Mouse (Mus musculus): ENCODE measurements around the gene Cst8.
"Not testable (repeated sequence)": the region's sequence is repeated elsewhere in the genome, so short reads cannot be mapped to it uniquely, and the experiment has no call there.

Cst8 gene

GRCm38 (mm10) chr2:148798485-148798884 lies at the start of gene Cst8:
TSS of gene Cst8 (plus strand) at chr2:148798785.
- no peak for DNase-seq (ENCODE audit: low spot score)

- DNase-seq (ENCODE audit: low spot score) = no peak
Measured at GRCm38 (mm10) chr2:148750058-148750457, 48.5 kb upstream of the Cst8 start, which contains the start of gene Cstl1. TSS of gene Cstl1 (plus strand) at chr2:148750358.

GRCm38 (mm10) chr2:148751893-148752813 lies 46.4 kb upstream of the Cst8 start:
- DNase-seq (ENCODE audit: low spot score) = peak; percentile 52

GRCm38 (mm10) chr2:148754310-148754846 lies 44.2 kb upstream of the Cst8 start:
- DNase-seq (ENCODE audit: low spot score) = no peak

- DNase-seq (ENCODE audit: low spot score) = no peak
Measured at GRCm38 (mm10) chr2:148763648-148764388, 34.8 kb upstream of the Cst8 start.

GRCm38 (mm10) chr2:148771397-148771796 lies 27.2 kb upstream of the Cst8 start, which contains the start of gene Cst11:
TSS of gene Cst11 (minus strand) at chr2:148771497.
- not testable (repeated sequence) for DNase-seq (ENCODE audit: low spot score)

- DNase-seq (ENCODE audit: low spot score) = no peak
Measured at GRCm38 (mm10) chr2:148781709-148782108, 16.9 kb upstream of the Cst8 start, which contains the start of gene 8030411F24Rik. TSS of gene 8030411F24Rik (plus strand) at chr2:148782009.

- DNase-seq (ENCODE audit: low spot score) = no peak
Measured at GRCm38 (mm10) chr2:148789142-148789541, 9.4 kb upstream of the Cst8 start, which contains the start of gene Cst12. TSS of gene Cst12 (plus strand) at chr2:148789361.

GRCm38 (mm10) chr2:148801491-148801921 lies 2.9 kb downstream of the Cst8 start:
- DNase-seq (ENCODE audit: low spot score) = no peak

- DNase-seq (ENCODE audit: low spot score) = no peak
Measured at GRCm38 (mm10) chr2:148806696-148807095, 8.1 kb downstream of the Cst8 start.

- no peak for DNase-seq (ENCODE audit: low spot score)
Measured at GRCm38 (mm10) chr2:148819909-148820308, 21.3 kb downstream of the Cst8 start, which contains the start of gene Cst13. TSS of gene Cst13 (plus strand) at chr2:148820081.

GRCm38 (mm10) chr2:148825986-148826385 lies 27.4 kb downstream of the Cst8 start:
- DNase-seq (ENCODE audit: low spot score) = no peak

- no peak for DNase-seq (ENCODE audit: low spot score)
Measured at GRCm38 (mm10) chr2:148834912-148835311, 36.3 kb downstream of the Cst8 start, which contains the start of gene Cst9. TSS of gene Cst9 (plus strand) at chr2:148835147.

- DNase-seq (ENCODE audit: low spot score) = no peak
Measured at GRCm38 (mm10) chr2:148838075-148838777, 39.6 kb downstream of the Cst8 start.

- DNase-seq (ENCODE audit: low spot score) = no peak
Measured at GRCm38 (mm10) chr2:148839224-148839623, 40.6 kb downstream of the Cst8 start.

GRCm38 (mm10) chr2:148851116-148851906 lies 52.7 kb downstream of the Cst8 start:
- peak; percentile 68 for DNase-seq (ENCODE audit: low spot score)

Measured in ovary, postnatal 14 days (tissue).